Mouse (Mus musculus) heart, embryonic 11.5 days (tissue): ENCODE data around the gene Khdc4. TPM values are rescaled to one million over a fixed set of nuclear protein-coding genes. Genes with fewer than 3 reads are reported as not detected.
"Not testable (repeated sequence)": the region's sequence is repeated elsewhere in the genome, so short reads cannot be mapped to it uniquely, and the experiment has no call there.

Source experiments
- ATAC-seq: fragments of 200-750 bp; cut with Nextera tagmentation; replicated peaks from 2 replicates; pipeline ENCODE4 v1.8.0; 2017; ENCODE audit warnings: moderate library complexity; ENCODE audit not compliant: insufficient number of reproducible peaks, low FRiP score, low TSS enrichment
- H3K27ac ChIP-seq: fragments of 300-500 bp; sonication (generic); 2 replicates; pipeline ENCODE4 v1.5.1; 2014; ENCODE audit warnings: mild to moderate bottlenecking, low read depth, low read length
- H3K27me3 ChIP-seq: fragments of 300-500 bp; sonication (generic); 2 replicates; pipeline ENCODE4 v1.6.1; 2014; ENCODE audit warnings: mild to moderate bottlenecking, low read length, mixed read lengths; ENCODE audit not compliant: control insufficient read depth, insufficient read depth
- H3K36me3 ChIP-seq: fragments of 300-500 bp; sonication (generic); 2 replicates; pipeline ENCODE4 v1.6.1; 2014; ENCODE audit warnings: mild to moderate bottlenecking, low read length, moderate library complexity, mixed read lengths; ENCODE audit not compliant: control insufficient read depth, insufficient read depth
- H3K4me1 ChIP-seq: fragments of 300-500 bp; sonication (generic); 2 replicates; pipeline ENCODE4 v1.6.1; 2014; ENCODE audit warnings: low read length; ENCODE audit not compliant: control insufficient read depth, insufficient read depth
- H3K4me2 ChIP-seq: fragments of 300-500 bp; sonication (generic); 2 replicates; pipeline ENCODE4 v1.6.1; 2014; ENCODE audit warnings: mild to moderate bottlenecking, moderate library complexity
- H3K4me3 ChIP-seq: fragments of 300-500 bp; sonication (generic); 2 replicates; pipeline ENCODE4 v1.5.1; 2014; ENCODE audit warnings: low read depth, low read length
- H3K9ac ChIP-seq: fragments of 300-500 bp; sonication (generic); 2 replicates; pipeline ENCODE4 v1.6.1; 2014; ENCODE audit warnings: mild to moderate bottlenecking, low read depth, low read length, moderate library complexity
- H3K9me3 ChIP-seq: fragments of 300-500 bp; sonication (generic); replicated peaks from 2 replicates; pipeline ENCODE4 v1.6.1; 2016; ENCODE audit warnings: low read length; ENCODE audit not compliant: control insufficient read depth
- WGBS: fragments of 180-500 bp; shearing (Covaris S2); extraction: QIAGEN DNeasy Blood & Tissue Kit; methylation state at CpG from one replicate; pipeline ENCODE4 v1.1.7; 2014; ENCODE audit not compliant: insufficient replicate concordance; 5-methylcytosine and 5-hydroxymethylcytosine counted together
- polyA plus RNA-seq: library from polyadenylated mRNA; unstranded; fragments of >200 nt; fragmentation: Nextera tagmentation; extraction: Ambion mirVana; gene quantifications from 2 replicates; pipeline ENCODE4 v1.2.1, GENCODE M21; 2014

The Khdc4 gene
- polyA plus RNA-seq, 1 experiment from 2014 or later: 68.2 TPM

DNA sequence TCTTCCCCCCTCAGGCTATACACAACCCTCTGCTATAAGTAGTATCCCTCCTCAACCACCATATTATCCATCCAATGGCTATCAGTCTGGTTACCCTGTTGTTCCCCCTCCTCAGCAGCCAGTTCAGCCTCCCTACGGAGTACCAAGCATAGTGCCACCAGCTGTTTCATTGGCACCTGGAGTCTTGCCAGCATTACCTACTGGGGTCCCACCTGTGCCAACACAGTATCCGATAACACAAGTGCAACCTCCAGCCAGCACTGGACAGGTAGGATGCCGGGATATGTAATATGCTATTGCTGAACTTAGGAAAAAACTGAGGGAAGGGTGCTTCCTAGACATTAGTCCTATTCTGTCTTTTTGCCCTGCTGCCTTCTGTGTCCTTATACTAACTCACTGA is 14.6 kb downstream of the Khdc4 start:
- H3K27ac ChIP-seq: no peak overlapping the region
- ATAC-seq: no peak

DNA sequence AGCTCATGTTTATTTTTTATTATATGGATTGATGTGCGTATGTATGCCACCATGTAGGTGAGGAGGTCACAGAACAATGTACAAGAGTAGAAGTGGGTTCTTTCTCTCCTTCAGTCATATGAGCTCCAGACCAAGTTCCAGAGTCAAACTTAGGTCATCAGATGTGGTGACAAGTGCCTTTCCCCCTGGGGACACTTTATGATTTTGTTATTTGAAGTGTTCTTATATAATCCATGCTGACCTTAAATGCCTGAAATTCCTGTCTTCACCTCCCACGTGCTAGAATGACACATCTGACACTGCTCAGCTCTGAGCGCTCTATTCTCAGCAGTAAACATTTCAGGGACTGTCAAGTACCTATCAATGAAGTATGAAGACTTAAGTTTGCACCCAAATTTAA is 15.6 kb downstream of the Khdc4 start:
- no peak overlapping the region for H3K4me2 ChIP-seq
- ATAC-seq: no peak
- no peak overlapping the region for H3K27ac ChIP-seq
- no peaks in the 10 kb centered on the region for H3K27me3 ChIP-seq
- H3K9me3 ChIP-seq: no peaks in the 10 kb centered on the region
- H3K4me1 ChIP-seq: peaks cover 2% of the 10 kb centered on the region; the same call in 1 of the 2 replicates
- no peak overlapping the region for H3K4me3 ChIP-seq
- WGBS: 51% methylated on average over 3 of the region's 3 CpGs
- H3K36me3 ChIP-seq: peaks cover 43% of the 10 kb centered on the region
- H3K9ac ChIP-seq: no peak overlapping the region

More for the DNA sequence above, 14.6 kb downstream of the Khdc4 start:
- H3K4me2 ChIP-seq: no peak overlapping the region
- H3K9ac ChIP-seq: no peak overlapping the region
- peaks cover 2% of the 10 kb centered on the region; the same call in 1 of the 2 replicates for H3K4me1 ChIP-seq
- no peaks in the 10 kb centered on the region for H3K9me3 ChIP-seq
- no peaks in the 10 kb centered on the region for H3K27me3 ChIP-seq
- peaks cover 43% of the 10 kb centered on the region for H3K36me3 ChIP-seq
- H3K4me3 ChIP-seq: no peak overlapping the region
- 93% methylated on average over 3 of the region's 3 CpGs for WGBS

GRCm38 (mm10) chr3:88713709-88714108 is 28.1 kb downstream of the Khdc4 start:
- Histone ChIP-seq H3K9me3 (no peaks in the 10 kb centered on the region), H3K36me3 (peaks cover 33% of the 10 kb centered on the region)

GRCm38 (mm10) chr3:88714725-88715124 is 29.1 kb downstream of the Khdc4 start:
- Histone ChIP-seq H3K9ac (no peak overlapping the region), H3K4me3 (no peak overlapping the region), H3K9me3 (no peaks in the 10 kb centered on the region), H3K36me3 (peaks cover 29% of the 10 kb centered on the region), H3K4me2 (no peak overlapping the region), H3K27ac (no peak overlapping the region), H3K4me1 (peaks cover 20% of the 10 kb centered on the region), H3K27me3 (no peaks in the 10 kb centered on the region)
- ATAC-seq: no peak
- WGBS: 71% methylated on average over 2 of the region's 2 CpGs

More at GRCm38 (mm10) chr3:88713709-88714108, 28.1 kb downstream of the Khdc4 start:
- Histone ChIP-seq H3K27me3 (no peaks in the 10 kb centered on the region), H3K4me3 (no peak overlapping the region), H3K9ac (no peak overlapping the region), H3K4me2 (no peak overlapping the region), H3K4me1 (peaks cover 10% of the 10 kb centered on the region), H3K27ac (no peak overlapping the region)
- ATAC-seq: no peak
- 86% methylated on average over 4 of the region's 4 CpGs for WGBS

- not testable (repeated sequence) for H3K9ac ChIP-seq, H3K27ac ChIP-seq, H3K4me3 ChIP-seq, H3K4me2 ChIP-seq, H3K9me3 ChIP-seq, ATAC-seq, H3K27me3 ChIP-seq
- WGBS: 81% methylated on average over 5 of the region's 5 CpGs
- Histone ChIP-seq H3K4me1 (peaks cover 22% of the 10 kb centered on the region), H3K36me3 (peaks cover 28% of the 10 kb centered on the region)
Observed at GRCm38 (mm10) chr3:88715716-88716115, 30.1 kb downstream of the Khdc4 start.

DNA sequence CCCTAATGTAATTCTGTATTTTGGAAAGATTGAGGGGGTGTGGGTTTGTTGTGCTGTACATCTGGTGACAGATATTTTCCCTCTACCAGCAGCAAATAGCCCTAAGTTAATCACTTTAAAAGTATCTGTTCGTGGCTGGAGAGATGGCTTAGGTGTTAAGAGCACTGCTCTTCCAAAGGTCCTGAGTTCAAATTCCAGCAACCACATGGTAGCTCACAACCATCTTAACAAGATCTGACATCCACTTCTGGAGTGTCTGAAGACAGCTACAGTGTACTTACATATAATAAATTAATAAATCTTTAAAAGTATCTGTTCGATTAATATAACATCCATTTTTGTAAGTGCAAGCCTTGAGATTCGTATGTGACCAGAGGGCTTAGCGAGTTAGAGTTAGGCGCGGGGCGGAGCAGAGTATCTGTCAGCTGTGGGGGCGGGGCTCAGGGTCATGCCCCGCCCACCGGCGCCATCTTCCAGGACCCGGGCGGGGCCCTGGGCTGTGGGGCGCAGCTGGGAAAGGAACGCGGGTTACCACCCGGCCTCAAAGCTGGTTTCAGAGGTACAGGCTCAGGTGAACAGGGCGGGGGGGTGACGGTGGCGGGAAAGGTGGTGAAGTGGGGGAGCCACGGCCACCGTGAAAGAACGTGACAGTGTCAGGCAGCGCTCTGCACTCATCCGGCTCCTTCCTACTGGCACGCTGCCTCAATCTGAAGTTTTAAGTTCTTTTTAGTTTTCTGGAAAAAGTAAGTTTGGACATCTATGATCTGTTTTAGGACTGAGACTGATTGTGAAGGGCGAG is 31.0 kb downstream of the Khdc4 start, which contains the start of gene Rit1:
Gene Rit1 (plus strand): TSS at position 440 of the 799 bp plus-strand sequence.
- peak within 1 kb of the TSS; percentile 52 for H3K4me3 ChIP-seq
- no peaks in the 10 kb centered on the region for H3K9me3 ChIP-seq
- peak; percentile 91 for ATAC-seq
- H3K36me3 ChIP-seq: peaks cover 24% of the 10 kb centered on the region
- H3K4me2 ChIP-seq: peak within 1 kb of the TSS; percentile 73
- peak within 1 kb of the TSS; percentile 63 for H3K9ac ChIP-seq
- peak within 1 kb of the TSS; percentile 73 for H3K27ac ChIP-seq
- WGBS: under 1% methylated on average over 27 of the region's 27 CpGs
- H3K4me1 ChIP-seq: peaks cover 22% of the 10 kb centered on the region
- no peaks in the 10 kb centered on the region for H3K27me3 ChIP-seq

- peaks cover 22% of the 10 kb centered on the region for H3K36me3 ChIP-seq
- peak overlapping the region; percentile 73 for H3K4me2 ChIP-seq
- 7% methylated on average over 9 of the region's 9 CpGs for WGBS
- H3K4me3 ChIP-seq: peak overlapping the region; percentile 52
- peak overlapping the region; percentile 73 for H3K27ac ChIP-seq
- peaks cover 22% of the 10 kb centered on the region for H3K4me1 ChIP-seq
- H3K27me3 ChIP-seq: no peaks in the 10 kb centered on the region
- peak; percentile 65 for ATAC-seq
- no peaks in the 10 kb centered on the region for H3K9me3 ChIP-seq
- H3K9ac ChIP-seq: peak overlapping the region; percentile 63
Observed at GRCm38 (mm10) chr3:88717198-88717798, 31.7 kb downstream of the Khdc4 start.

DNA sequence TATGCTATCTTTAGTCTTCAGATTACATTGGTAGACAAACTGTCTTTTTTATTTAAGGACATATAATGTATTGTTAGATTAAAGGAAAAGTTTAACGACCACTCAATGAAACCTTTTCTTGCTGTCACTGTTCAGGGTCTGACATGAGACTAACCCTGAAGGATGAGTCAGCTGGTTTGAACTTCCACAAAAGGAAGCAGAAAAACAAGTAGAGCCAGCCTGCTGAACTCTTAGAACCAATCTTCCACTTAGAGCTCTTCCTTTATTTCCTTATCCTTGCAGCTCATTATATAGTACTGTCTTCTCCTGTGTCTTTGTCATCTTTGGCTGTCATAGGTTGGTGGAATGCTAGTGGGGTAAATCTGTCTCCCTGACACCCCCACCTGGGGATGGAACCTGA is 32.2 kb downstream of the Khdc4 start:
- H3K4me1 ChIP-seq: peaks cover 22% of the 10 kb centered on the region
- ATAC-seq: no peak
- no peaks in the 10 kb centered on the region for H3K27me3 ChIP-seq
- peaks cover 20% of the 10 kb centered on the region for H3K36me3 ChIP-seq
- peak overlapping the region; percentile 73 for H3K4me2 ChIP-seq
- peak overlapping the region; percentile 52 for H3K4me3 ChIP-seq
- no peaks in the 10 kb centered on the region for H3K9me3 ChIP-seq
- H3K9ac ChIP-seq: peak overlapping the region; percentile 52; the same call in 1 of the 2 replicates
- no peak overlapping the region for H3K27ac ChIP-seq
- 37% methylated on average over 1 of the region's 1 CpGs for WGBS
